Mouse (Mus musculus) left cerebral cortex, adult 9 months (tissue): ENCODE measurements around the gene Tbpl2.

Source experiments
- DNase-seq, 2 experiments: peaks; one replicate each; pipeline ENCODE4 v3.0.0; 2022; ENCODE audit warnings: low spot score in 2 of 2

Gene Tbpl2

DNA sequence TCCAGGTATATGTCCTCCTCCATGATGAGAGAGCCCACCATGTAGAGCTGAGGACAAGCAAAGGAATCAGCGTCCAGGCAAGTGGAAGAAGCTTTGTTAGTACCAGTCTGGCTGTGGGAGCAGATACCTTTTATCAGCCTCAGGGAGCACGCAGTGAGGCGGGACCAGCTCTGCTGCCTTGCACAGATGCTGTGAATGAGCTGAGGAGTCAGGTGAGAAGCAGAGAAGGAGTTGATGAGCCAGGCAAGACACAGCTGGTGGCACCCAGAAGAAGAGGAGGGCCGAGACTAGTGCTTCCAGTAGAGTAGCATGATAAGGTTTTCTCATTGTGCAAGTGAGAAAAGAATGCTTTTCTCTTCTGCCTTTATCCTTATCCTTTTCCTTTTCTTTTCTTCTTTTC, at the start of gene Tbpl2:
Gene Tbpl2, minus strand, starts transcription at position 101 of the 400 bp plus-strand sequence.
- DNase-seq: no peak

DNA sequence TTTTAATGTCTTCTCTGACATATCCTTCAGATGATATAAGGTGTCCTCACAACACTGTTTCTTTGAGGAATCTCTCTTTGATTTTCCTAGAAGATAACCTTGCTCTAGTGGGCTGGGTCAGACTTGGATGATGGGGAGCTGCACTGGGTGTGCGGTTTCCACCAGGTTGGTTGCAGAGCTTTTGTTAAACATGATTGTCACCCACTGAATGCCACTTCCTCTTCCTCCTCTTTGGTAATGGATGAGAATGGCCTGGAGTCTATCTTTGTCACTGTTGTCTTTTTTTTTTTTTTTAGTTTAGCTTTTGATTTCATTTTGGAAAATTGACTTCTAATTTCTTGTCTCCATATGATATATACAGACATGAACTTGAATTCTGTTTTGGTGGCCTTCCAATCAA, 38.0 kb upstream of the Tbpl2 start:
- no peak for DNase-seq

DNA sequence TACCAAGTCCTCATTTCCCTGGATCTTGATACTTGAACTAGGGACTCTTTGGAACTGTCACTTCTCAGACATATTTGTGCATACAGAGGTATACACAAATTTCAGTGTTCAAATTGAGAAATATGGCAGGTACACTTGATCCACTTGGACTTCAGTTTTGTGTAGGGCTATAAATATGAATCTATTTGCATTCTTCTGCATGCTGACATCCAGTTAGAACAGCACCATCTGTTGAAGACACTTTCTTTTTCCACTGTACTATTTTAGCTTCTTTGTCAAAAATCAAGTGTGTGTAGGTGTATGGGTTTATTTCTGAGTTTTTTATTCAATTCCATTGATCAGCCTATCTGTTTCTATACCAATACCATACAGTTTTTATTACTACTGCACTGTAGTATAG, 12.7 kb upstream of the Tbpl2 start:
- no peak for DNase-seq

DNA sequence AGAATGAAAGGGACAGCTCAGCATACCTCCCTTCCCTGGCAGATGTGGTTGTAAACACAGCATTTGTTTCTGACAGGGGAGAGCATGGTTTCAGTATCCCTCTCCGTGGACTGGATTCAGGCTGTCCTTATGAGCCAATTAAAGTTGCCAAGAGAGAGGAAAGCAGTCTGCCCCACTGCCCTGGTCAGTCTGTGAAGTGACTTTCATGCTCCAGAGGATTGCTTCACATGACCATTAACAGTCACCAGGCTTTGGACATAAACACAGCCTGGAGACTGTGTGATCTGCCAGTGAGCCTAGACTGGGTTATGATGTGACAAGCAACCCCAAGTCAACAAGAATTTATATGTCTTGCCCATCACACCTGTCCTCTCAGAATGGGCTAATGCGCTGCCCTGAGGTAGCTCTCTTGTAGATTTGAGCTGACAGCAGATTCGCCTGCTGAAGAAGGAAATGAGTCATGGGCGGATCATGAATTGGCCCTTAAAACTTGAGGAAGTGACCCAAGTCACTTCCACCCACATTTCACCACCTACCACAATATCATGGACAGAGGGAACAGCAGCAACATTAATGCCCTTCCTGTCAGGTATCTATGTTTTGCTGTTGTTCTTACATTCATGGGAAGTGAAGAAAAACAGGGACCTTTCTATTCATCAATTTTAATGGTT, 7.4 kb upstream of the Tbpl2 start:
- no peak for DNase-seq

DNA sequence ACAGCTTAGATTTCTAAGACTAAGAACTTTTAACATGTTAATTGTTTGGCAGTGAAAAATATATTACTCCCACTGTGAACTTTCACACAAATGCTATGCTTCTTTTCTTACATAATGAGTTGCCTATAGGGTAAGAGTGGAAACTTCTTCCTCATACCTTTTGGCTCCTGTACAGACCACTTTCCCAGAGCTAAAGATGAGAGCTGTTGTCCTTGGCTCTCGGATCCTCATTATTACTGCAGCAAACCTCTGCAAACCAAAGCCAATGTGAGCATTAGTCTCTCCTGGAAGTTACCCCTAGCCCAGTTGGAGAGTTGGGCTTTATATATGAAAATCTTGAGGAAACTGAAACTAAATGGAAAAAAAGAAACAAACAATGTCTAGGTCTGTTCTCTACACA, 5.5 kb downstream of the Tbpl2 start:
- no peak for DNase-seq

DNA sequence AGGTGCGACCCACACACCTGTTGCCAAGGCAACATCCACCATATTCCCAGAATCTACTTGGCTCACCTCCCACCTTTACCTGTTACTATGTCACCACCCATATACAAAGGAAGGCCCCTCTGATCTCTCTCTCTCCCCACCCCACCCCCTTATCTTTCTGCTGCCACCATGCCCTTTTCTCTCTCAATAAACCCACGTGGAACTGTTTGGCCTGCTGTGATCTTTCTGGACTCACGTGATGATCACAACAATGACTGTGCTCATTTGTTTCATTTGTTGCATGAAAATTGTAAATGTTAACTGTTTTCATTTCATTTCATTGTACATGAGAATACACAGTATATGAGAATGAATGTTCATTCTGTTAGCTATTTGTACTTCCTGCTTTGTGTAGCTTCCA, 45.9 kb downstream of the Tbpl2 start:
- DNase-seq: no peak

DNA sequence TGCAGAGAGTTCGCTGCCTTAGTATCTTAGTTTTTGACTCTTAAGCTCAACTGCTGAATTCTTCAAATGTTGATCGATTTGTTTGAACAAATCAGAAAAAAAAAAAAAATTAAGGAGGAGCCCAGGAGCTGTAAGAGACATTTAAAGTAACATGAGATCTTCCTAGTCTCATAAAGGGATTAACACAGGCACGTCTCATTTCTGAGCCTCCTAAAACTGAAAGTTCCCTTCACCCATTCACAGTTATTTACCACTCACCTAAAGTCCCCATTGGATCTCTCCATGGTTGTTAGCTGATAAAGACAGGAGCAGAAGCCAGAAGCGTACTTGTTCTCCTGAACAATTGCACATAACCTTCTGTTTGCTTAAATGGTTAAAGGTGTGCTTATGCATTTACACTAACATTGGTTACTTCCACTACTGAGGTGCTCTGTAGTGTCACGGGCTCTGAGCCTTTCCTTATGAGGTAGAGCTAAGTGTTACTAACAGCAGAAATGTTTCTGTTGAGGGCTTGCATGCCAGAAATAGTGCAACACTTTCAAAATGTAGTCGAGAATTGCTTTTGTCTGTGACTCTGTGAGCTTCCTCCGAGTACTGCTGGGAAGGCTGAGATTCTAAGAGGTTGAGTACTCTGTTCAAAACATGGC, 46.9 kb downstream of the Tbpl2 start, which contains the start of gene Hnmt:
Gene Hnmt, minus strand, starts transcription at position 51 of the 647 bp plus-strand sequence.
- DNase-seq: no peak

DNA sequence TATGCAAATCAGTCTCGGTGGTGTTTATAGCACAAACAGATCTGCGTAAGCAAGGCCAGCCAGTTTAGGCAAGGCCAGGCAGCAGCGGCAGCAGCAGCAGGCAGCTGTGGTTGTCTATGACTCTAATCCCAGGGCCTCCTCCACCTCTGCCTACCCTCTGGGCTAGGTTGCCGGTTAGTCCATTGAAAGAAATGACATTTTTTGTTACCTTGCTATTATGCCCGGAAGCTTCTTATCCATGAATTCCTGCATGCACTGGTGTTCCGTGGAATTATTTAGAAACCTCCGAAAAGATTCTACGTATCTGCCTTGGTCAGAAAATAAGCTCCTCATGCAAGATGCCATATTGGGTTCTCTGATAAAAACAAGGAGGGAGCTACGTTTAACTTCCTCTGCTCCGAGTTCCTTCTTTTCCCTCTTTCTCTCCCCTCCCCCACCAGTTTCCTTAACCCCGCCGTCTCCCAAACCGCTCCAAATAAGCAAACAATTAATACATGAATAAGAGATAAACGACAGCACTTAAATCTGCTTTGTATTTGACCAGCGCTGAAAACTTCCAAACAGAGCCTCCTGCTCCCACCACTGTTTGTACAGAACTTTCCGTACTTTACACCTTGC, 47.8 kb downstream of the Tbpl2 start:
- peak; percentile 18 to 62 for DNase-seq

DNA sequence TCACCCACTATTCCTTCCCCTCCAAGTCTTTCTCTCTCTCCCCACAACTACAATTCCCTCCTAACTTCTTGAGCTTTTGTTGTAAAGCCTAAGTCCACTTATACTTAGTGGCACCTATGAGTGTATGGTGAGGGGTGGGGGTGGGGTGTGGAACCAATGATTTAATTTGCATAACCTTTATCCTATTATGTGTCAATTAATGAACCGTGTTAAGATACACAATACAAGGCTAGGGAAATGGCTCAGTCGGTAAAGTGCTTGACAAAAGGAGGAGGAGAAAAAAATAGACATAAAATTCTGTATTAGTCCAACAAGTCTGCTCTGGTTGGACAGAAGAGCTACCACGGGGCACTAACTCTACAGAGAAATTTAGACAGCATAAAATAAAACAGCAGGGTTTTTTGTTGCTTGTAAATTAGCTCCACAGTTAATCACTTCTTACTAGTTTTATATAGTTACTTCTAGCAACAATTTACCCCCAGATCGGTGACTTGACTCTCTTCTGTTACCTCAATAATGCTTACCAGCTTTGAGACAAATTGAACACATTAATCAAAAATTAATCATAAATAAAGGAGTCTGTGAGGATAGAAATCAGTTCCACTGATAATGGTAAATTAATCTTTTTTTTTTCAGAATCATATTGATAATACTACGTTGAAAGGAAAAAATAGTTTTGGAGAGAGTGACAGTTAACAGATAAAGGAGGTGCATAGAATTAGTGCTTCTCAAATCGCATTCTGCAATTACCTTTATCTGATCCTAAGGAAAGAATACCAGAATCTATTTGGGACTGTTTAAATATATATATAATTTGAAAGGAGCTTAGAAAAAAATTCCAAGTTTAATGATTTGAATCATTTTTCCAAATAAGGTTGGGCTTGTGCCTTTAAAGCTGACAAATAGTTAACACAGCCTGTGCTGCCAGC, 48.6 kb downstream of the Tbpl2 start:
- no peak for DNase-seq

DNA sequence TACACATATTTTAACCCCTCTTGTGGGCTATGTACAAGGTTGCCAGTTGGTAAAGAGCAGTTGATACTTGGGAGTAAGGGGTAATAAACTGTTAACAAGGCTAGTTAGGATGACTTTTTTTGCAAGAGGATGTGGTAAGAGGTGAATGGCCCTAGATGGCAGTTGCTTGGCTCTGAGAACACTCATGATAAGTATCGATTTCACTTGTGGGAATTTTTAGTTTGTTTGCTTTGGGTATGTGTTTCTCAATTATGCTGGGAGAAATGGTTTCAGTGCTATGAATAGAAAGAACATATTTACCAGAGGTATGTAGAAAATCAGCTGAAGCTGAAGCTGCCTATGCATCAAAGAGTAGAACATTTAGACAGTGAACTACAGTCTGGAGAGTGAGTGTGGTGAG, 53.5 kb downstream of the Tbpl2 start:
- no peak for DNase-seq

DNA sequence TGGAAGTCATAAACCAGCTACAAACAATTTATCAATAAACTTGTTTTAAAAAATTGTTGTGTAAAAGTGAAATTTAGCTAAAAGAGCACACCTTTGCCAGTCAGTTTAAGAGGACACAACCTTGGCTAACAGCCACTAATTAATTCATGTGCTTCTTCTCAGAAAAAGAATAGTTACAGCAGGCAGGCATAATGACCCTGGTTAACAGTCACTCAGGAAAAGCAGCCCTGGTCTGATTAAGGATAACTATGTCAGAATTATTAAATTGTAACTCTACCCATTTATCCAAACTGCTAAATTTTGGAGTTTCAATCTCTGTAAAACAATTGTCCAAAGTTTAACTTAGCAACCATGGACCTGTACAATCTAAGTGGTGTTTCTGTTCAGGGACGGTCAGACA, 55.9 kb downstream of the Tbpl2 start:
- no peak for DNase-seq
